Mouse (Mus musculus) granulocyte monocyte progenitor cell, adult 5-6 weeks (primary cell): ENCODE data around the gene Nfib. TPM values are rescaled to one million over a fixed set of nuclear protein-coding genes. Genes with fewer than 3 reads are reported as not detected.

Experiments
- ATAC-seq: replicated peaks from 2 replicates; pipeline ENCODE4 v1.8.0; 2016; ENCODE audit warnings: mild to moderate bottlenecking, moderate TSS enrichment, inconsistent platforms; ENCODE audit not compliant: poor library complexity, severe bottlenecking
- total RNA-seq, 2 experiments: library from RNA; stranded (forward) in 1 of 2; stranded (reverse) in 1 of 2; fragments of 200-712, 200-1000 nt in 1 of 2; fragments of >200 nt in 1 of 2; fragmentation: Nextera tagmentation in 1 of 2; gene quantifications; 2 replicates each; pipeline ENCODE4 v1.2.3; 2014 to 2017

The Nfib gene
- total RNA-seq, 2 experiments from 2014 or later = not detected

- ATAC-seq = no peak
These were observed 262.1 kb downstream of the Nfib start for GRCm38 (mm10) chr4:82443441-82443840.

GRCm38 (mm10) chr4:82443003-82443402, 262.5 kb downstream of the Nfib start:
- no peak for ATAC-seq

- ATAC-seq = no peak
These were observed 264.9 kb downstream of the Nfib start for GRCm38 (mm10) chr4:82440606-82441005.

- no peak for ATAC-seq
These were observed 265.7 kb downstream of the Nfib start for GRCm38 (mm10) chr4:82439813-82440212.

GRCm38 (mm10) chr4:82438631-82439030, 266.9 kb downstream of the Nfib start:
- no peak for ATAC-seq

GRCm38 (mm10) chr4:82437533-82438318, 267.8 kb downstream of the Nfib start:
- ATAC-seq = no peak

GRCm38 (mm10) chr4:82436656-82437055, 268.9 kb downstream of the Nfib start:
- ATAC-seq = no peak

GRCm38 (mm10) chr4:82435716-82436115, 269.8 kb downstream of the Nfib start:
- ATAC-seq = no peak

- no peak for ATAC-seq
These were observed 271.4 kb downstream of the Nfib start for GRCm38 (mm10) chr4:82433926-82434705.

- no peak for ATAC-seq
These were observed 273.7 kb downstream of the Nfib start for GRCm38 (mm10) chr4:82431831-82432230.

GRCm38 (mm10) chr4:82430802-82431201, 274.7 kb downstream of the Nfib start:
- ATAC-seq = no peak

GRCm38 (mm10) chr4:82426224-82426623, 279.3 kb downstream of the Nfib start:
- ATAC-seq = no peak

- no peak for ATAC-seq
These were observed 287.3 kb downstream of the Nfib start for GRCm38 (mm10) chr4:82418241-82418640.

GRCm38 (mm10) chr4:82415817-82416216, 289.7 kb downstream of the Nfib start:
- ATAC-seq = no peak

- ATAC-seq = no peak
These were observed 292.9 kb downstream of the Nfib start for GRCm38 (mm10) chr4:82412651-82413050.

GRCm38 (mm10) chr4:82411965-82412364, 293.6 kb downstream of the Nfib start:
- ATAC-seq = no peak

GRCm38 (mm10) chr4:82408463-82409404, 296.8 kb downstream of the Nfib start:
- no peak for ATAC-seq

GRCm38 (mm10) chr4:82406511-82406910, 299.0 kb downstream of the Nfib start:
- ATAC-seq = no peak

GRCm38 (mm10) chr4:82405791-82406190, 299.8 kb downstream of the Nfib start:
- no peak for ATAC-seq

GRCm38 (mm10) chr4:82403975-82404651, 301.4 kb downstream of the Nfib start:
- no peak for ATAC-seq
